Mouse (Mus musculus) neural tube, embryonic 14.5 days (tissue): ENCODE measurements at regions not wholly inside any gene's neighbourhood (a gene's known extent, or its start where the extent isn't known, plus 50 kb on each side); places are given as distances from the start of the nearest gene placed in this dataset.
A peak's percentile ranks its signal among the peaks of the same experiment; 100 is the strongest.

ENCODE experiments used
- ATAC-seq: fragments of 200-750 bp; cut with Nextera tagmentation; 2 replicates; pipeline ENCODE4 v1.8.0; 2017; ENCODE audit warnings: low read depth, mild to moderate bottlenecking, moderate TSS enrichment, moderate library complexity
- H3K27ac ChIP-seq: fragments of 300-500 bp; sonication (generic); 2 replicates; pipeline ENCODE4 v1.5.1; 2014; ENCODE audit warnings: low read depth, mild to moderate bottlenecking, control low read depth, low read length, moderate library complexity, mixed read lengths
- H3K27me3 ChIP-seq: fragments of 300-500 bp; sonication (generic); 2 replicates; pipeline ENCODE4 v1.6.1; 2014; ENCODE audit warnings: low read length; ENCODE audit not compliant: control insufficient read depth, insufficient read depth
- H3K36me3 ChIP-seq: fragments of 300-500 bp; sonication (generic); 2 replicates; pipeline ENCODE4 v1.6.1; 2014; ENCODE audit warnings: low read length, mixed read lengths; ENCODE audit not compliant: control insufficient read depth, insufficient read depth
- H3K4me1 ChIP-seq: fragments of 300-500 bp; sonication (generic); 2 replicates; pipeline ENCODE4 v1.6.1; 2014; ENCODE audit warnings: low read length; ENCODE audit not compliant: control insufficient read depth, insufficient read depth
- H3K4me2 ChIP-seq: fragments of 300-500 bp; sonication (generic); 2 replicates; pipeline ENCODE4 v1.6.1; 2014; ENCODE audit warnings: mild to moderate bottlenecking, low read depth, low read length, control low read depth
- H3K4me3 ChIP-seq: fragments of 300-500 bp; sonication (generic); 2 replicates; pipeline ENCODE4 v1.5.1; 2014; ENCODE audit warnings: low read depth, low read length, control low read depth, mixed read lengths
- H3K9ac ChIP-seq: fragments of 300-500 bp; sonication (generic); replicated peaks from 2 replicates; pipeline ENCODE4 v1.6.1; 2014; ENCODE audit warnings: low read depth, mild to moderate bottlenecking, control low read depth, low read length, mixed read lengths
- H3K9me3 ChIP-seq: fragments of 300-500 bp; sonication (generic); 2 replicates; pipeline ENCODE4 v1.6.1; 2016; ENCODE audit warnings: low read length; ENCODE audit not compliant: control insufficient read depth
- WGBS: fragments of 180-500 bp; shearing (Covaris S2); extraction: QIAGEN DNeasy Blood & Tissue Kit; methylation state at CpG from one replicate; pipeline ENCODE4 v1.1.7; 2014; 5-methylcytosine and 5-hydroxymethylcytosine counted together

GRCm38 (mm10) chr9:85413813-85414212 lies 86.7 kb upstream of the Tent5a start:
- Histone ChIP-seq H3K4me2 (no peak overlapping the region), H3K9me3 (no peaks in the 10 kb centered on the region), H3K4me1 (no peaks in the 10 kb centered on the region; the same call in 1 of the 2 replicates), H3K9ac (no peak overlapping the region), H3K36me3 (no peaks in the 10 kb centered on the region), H3K27me3 (no peaks in the 10 kb centered on the region), H3K27ac (no peak overlapping the region), H3K4me3 (no peak overlapping the region)
- ATAC-seq: no peak
- WGBS: 68% methylated on average over 1 of the region's 1 CpGs

GRCm38 (mm10) chr9:85410643-85411296 lies 83.6 kb upstream of the Tent5a start:
- no peaks in the 10 kb centered on the region for H3K27me3 ChIP-seq
- H3K4me1 ChIP-seq: no peaks in the 10 kb centered on the region; the same call in 1 of the 2 replicates
- H3K9ac ChIP-seq: no peak overlapping the region
- ATAC-seq: peak; percentile 88
- H3K27ac ChIP-seq: no peak overlapping the region
- no peaks in the 10 kb centered on the region for H3K36me3 ChIP-seq
- H3K9me3 ChIP-seq: no peaks in the 10 kb centered on the region
- 47% methylated on average over 11 of the region's 11 CpGs for WGBS
- H3K4me2 ChIP-seq: no peak overlapping the region; the same call in 1 of the 2 replicates
- H3K4me3 ChIP-seq: no peak overlapping the region

DNA sequence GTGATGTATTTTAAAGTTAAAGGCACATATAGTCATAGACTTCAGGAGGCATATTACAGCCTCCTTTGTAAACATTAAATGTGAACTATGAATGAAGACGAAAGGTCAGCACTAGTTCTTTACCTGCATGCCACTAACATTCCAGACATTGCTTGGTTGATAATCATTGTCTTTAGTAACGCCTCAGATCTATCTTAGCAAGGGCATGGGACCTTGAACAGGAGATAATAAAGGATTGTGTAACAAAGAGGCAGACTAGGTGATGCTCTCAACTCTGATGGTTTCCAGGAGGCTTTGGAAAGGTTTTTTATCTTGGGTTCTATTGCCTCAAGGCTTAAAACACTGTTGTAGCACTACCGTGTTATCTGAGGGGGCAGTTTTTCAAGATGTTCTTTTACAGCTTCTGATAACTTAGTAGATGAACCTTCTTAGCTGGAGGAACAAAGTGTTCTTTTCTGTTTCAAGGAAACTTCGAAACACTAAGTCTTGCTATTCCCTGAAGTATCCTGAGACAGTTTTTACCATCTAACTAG lies 82.9 kb upstream of the Tent5a start:
- ATAC-seq: no peak
- Histone ChIP-seq H3K4me3 (no peak overlapping the region), H3K36me3 (no peaks in the 10 kb centered on the region), H3K9me3 (no peaks in the 10 kb centered on the region), H3K9ac (no peak overlapping the region), H3K27me3 (no peaks in the 10 kb centered on the region), H3K27ac (no peak overlapping the region), H3K4me2 (no peak overlapping the region), H3K4me1 (no peaks in the 10 kb centered on the region; the same call in 1 of the 2 replicates)
- WGBS: 85% methylated on average over 4 of the region's 4 CpGs

- 35% methylated on average over 5 of the region's 5 CpGs for WGBS
- Histone ChIP-seq H3K4me3 (no peak overlapping the region), H3K4me2 (no peak overlapping the region), H3K4me1 (no peaks in the 10 kb centered on the region; the same call in 1 of the 2 replicates), H3K27me3 (no peaks in the 10 kb centered on the region), H3K36me3 (no peaks in the 10 kb centered on the region), H3K9me3 (no peaks in the 10 kb centered on the region), H3K27ac (no peak overlapping the region), H3K9ac (no peak overlapping the region)
- ATAC-seq: peak; percentile 35; the same call in 1 of the 2 replicates
Measured at GRCm38 (mm10) chr9:85408461-85408860, 81.3 kb upstream of the Tent5a start.

DNA sequence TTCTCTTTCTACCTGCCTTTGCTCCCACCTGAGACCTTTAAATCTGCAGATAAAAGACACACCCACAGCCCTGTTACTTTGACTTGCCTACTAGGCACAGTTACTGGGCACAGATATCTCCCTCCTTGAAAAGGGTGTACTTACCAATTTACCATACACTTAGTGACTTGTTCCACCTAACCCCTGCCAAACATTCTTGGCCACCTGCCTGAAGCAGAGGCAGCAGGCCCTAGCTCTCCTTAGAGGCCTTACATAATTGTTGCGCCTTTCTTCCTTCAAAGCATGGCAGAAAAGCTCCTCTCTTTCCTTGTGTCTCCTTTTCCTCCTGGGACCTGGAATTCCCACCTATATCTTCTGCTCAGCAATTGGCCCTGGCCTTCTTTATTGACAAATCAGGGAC lies 80.4 kb upstream of the Tent5a start:
- Histone ChIP-seq H3K4me1 (no peaks in the 10 kb centered on the region; the same call in 1 of the 2 replicates), H3K36me3 (no peaks in the 10 kb centered on the region), H3K27ac (no peak overlapping the region), H3K4me2 (no peak overlapping the region), H3K9me3 (no peaks in the 10 kb centered on the region), H3K4me3 (no peak overlapping the region), H3K27me3 (no peaks in the 10 kb centered on the region), H3K9ac (no peak overlapping the region)
- WGBS: 79% methylated on average over 1 of the region's 1 CpGs
- no peak for ATAC-seq

DNA sequence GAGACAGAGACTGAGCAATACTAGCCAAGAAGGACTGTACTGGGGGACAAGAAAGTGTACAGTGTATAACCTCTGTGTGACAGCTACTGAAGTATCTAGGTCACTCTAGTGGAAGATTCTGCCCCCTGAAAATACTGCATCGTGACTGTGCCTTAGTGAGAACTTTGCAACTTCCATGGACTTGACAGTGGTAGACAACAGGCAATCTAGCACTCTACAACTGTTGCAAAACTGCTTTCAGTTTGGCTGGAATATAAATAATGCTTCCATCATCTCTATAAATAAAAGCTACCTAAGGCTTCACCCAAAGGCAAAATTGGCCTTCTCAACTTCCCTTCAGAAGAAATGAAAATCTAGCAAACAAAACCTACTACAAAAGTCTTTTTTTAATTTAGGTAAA lies 74.6 kb upstream of the Tent5a start:
- H3K36me3 ChIP-seq: no peaks in the 10 kb centered on the region
- H3K9ac ChIP-seq: no peak overlapping the region
- no peak overlapping the region for H3K4me2 ChIP-seq
- no peak overlapping the region for H3K4me3 ChIP-seq
- no peaks in the 10 kb centered on the region for H3K9me3 ChIP-seq
- WGBS: 89% methylated on average over 1 of the region's 1 CpGs
- ATAC-seq: no peak
- H3K4me1 ChIP-seq: no peaks in the 10 kb centered on the region
- H3K27ac ChIP-seq: no peak overlapping the region
- H3K27me3 ChIP-seq: no peaks in the 10 kb centered on the region

DNA sequence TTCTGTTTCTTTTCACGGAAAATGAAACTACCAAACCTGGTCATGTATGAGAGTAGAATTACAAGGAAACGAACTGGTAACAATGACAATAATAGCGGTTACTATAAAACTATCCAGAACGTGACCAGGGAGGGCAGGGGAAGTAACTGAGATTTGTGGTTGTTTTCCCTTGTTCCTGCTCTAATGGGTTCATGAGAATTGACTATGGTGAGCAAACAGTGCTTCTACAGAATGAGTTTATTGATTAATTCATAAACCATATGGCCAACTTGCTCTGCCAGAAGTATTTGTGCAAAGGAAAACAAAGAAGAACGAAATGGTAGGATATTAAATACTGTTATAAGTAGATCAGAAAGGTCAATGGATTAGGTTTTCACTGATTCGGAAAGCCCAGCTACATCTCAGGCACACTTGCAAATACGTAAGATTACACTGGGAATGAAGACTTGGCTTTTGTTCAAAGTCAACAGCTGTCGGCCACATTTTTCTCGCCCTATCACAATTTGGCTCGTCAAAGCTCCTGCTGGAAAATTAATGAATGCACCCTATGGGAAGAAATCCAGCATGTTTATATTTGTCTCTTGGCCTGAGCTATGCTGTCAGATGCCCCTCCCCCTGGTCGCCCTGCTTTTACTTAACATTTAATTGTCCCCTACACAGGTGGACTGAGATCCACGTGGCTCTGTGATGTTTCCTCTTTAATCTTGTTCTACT lies 73.6 kb upstream of the Tent5a start:
- no peak overlapping the region for H3K4me3 ChIP-seq
- H3K4me2 ChIP-seq: no peak overlapping the region
- WGBS: 55% methylated on average over 12 of the region's 12 CpGs
- no peaks in the 10 kb centered on the region for H3K36me3 ChIP-seq
- H3K27me3 ChIP-seq: no peaks in the 10 kb centered on the region
- H3K9ac ChIP-seq: no peak overlapping the region
- no peaks in the 10 kb centered on the region for H3K9me3 ChIP-seq
- no peaks in the 10 kb centered on the region for H3K4me1 ChIP-seq
- H3K27ac ChIP-seq: no peak overlapping the region
- ATAC-seq: peak; percentile 85

GRCm38 (mm10) chr9:85394975-85395374 lies 67.8 kb upstream of the Tent5a start:
- no peaks in the 10 kb centered on the region for H3K36me3 ChIP-seq
- no peak overlapping the region for H3K4me2 ChIP-seq
- H3K27me3 ChIP-seq: no peaks in the 10 kb centered on the region
- H3K4me1 ChIP-seq: no peaks in the 10 kb centered on the region
- 74% methylated on average over 6 of the region's 6 CpGs for WGBS
- no peak overlapping the region for H3K9ac ChIP-seq
- no peak overlapping the region for H3K4me3 ChIP-seq
- no peaks in the 10 kb centered on the region for H3K9me3 ChIP-seq
- no peak overlapping the region for H3K27ac ChIP-seq
- no peak for ATAC-seq

- Histone ChIP-seq H3K9me3 (no peaks in the 10 kb centered on the region), H3K36me3 (no peaks in the 10 kb centered on the region), H3K27me3 (no peaks in the 10 kb centered on the region), H3K4me3 (no peak overlapping the region), H3K27ac (no peak overlapping the region), H3K4me2 (no peak overlapping the region), H3K4me1 (no peaks in the 10 kb centered on the region), H3K9ac (no peak overlapping the region)
- 100% methylated on average over 2 of the region's 2 CpGs for WGBS
- no peak for ATAC-seq
Measured at GRCm38 (mm10) chr9:85391283-85391682, 64.1 kb upstream of the Tent5a start.
